Mouse (Mus musculus): ENCODE measurements at regions not wholly inside any gene's neighbourhood (a gene's known extent, or its start where the extent isn't known, plus 50 kb on each side); places are given as distances from the start of the nearest gene placed in this dataset.
"Not testable (repeated sequence)": the region's sequence is repeated elsewhere in the genome, so short reads cannot be mapped to it uniquely, and the experiment has no call there.

DNA sequence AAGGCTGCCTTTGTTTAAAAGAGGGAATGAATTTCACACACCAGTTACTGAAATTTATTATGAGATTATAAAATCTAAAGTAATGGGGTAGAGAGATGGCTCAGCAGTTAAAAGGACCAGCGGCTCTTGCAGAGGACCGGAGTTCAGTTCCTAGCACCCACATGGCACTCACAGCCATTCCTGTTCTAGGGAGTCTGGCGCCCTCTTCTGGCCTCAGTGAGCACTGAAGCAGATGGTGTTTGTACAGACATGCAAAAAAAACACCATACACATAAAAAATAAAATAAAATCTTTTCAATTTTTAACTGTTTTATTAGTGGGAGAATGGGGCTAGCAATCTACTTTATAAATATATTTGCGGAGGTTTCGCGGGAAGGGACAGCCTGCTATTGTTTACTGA, 112.3 kb upstream of the Supt20 start:
- whole genome bisulfite sequencing = 91% methylated on average over 6 of the region's 6 CpGs
- Histone ChIP-seq H3K4me1 (no peaks in the 10 kb centered on the region), H3K4me3 (no peak overlapping the region), H3K27ac (no peak overlapping the region), H3K9ac (no peak overlapping the region), H3K36me3 (no peaks in the 10 kb centered on the region), H3K4me2 (replicated peaks) (no peak overlapping the region), H3K9me3 (no peaks in the 10 kb centered on the region), H3K27me3 (no peaks in the 10 kb centered on the region)
- ATAC-seq (ENCODE audit: insufficient number of reproducible peaks, insufficient read depth, low FRiP score, low TSS enrichment) = no peak

DNA sequence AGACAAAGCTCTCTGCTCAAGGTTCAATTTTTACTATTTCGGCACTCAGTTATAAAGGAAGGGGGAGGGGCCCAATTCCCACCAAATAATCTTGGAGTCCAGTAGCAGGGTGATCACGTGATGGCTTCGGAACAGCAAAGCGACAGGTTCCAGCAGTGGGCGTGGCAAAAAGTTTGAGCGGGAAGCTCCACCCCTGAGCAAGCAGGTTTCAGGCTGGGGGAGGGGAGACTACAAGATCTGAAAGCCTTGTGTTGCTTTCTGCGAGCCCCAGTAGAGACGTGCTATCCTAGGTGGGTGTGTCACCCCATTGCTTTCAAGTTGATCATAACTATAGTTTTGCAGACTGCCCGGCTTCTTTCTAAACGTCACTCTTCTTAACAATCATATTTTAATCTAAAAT, 106.8 kb upstream of the Supt20 start:
- H3K36me3 ChIP-seq; ATAC-seq (ENCODE audit: insufficient number of reproducible peaks, insufficient read depth, low FRiP score, low TSS enrichment); H3K27me3 ChIP-seq; H3K4me2 ChIP-seq (replicated peaks); H3K9me3 ChIP-seq; H3K27ac ChIP-seq; H3K9ac ChIP-seq; H3K4me3 ChIP-seq: not testable (repeated sequence)
- peaks cover 11% of the 10 kb centered on the region for H3K4me1 ChIP-seq
- 85% methylated on average over 10 of the region's 10 CpGs for WGBS

DNA sequence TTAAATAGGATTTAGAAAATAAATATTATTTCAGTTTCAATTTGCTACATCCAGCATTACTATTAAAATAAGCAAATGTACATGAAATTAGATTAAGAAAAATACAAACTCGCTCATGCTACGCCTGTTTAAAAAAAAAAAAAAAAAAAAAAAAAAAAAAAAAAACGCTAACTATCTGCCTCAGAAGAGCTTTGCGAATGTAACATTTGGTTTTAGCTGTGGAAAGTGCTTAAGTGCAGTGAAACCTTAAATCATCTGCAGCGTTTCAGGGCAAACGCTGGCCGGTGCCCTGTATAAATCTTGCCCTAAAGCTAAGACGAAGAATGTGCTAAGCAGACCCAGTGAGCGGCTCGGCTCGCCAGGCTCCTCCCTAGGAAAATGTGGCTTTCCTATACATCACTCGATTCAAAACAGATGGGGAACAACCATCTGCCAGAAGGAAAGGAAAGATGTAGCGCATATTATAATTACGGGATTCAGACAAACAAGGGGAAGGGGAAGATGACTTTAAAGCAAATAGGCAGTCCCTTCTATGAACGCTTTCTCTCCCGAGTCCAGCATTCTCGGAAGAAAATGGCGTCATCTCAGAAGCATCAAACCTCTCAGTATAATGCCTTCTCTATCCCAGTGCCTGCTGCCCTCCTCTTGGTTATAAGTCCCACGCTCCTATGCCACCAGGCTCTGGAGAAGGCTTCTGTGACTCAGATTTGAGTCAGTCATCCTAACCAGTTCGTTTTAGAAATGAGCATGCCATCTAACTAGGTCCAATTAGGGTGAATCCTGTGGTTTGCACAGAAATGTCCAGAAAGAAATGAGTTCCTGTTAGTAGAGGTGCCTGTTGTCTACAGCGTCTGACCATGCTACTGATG, 105.2 kb upstream of the Supt20 start:
- Histone ChIP-seq H3K27me3 (no peaks in the 10 kb centered on the region), H3K4me1 (peaks cover 14% of the 10 kb centered on the region), H3K4me3 (no peak overlapping the region), H3K9me3 (no peaks in the 10 kb centered on the region), H3K9ac (no peak overlapping the region), H3K4me2 (replicated peaks) (peak overlapping the region; percentile 27), H3K27ac (peak overlapping the region; percentile 80), H3K36me3 (no peaks in the 10 kb centered on the region)
- no peak; the same call in 1 of the 2 replicates for ATAC-seq (ENCODE audit: insufficient number of reproducible peaks, insufficient read depth, low FRiP score, low TSS enrichment)
- WGBS = 32% methylated on average over 21 of the region's 21 CpGs

DNA sequence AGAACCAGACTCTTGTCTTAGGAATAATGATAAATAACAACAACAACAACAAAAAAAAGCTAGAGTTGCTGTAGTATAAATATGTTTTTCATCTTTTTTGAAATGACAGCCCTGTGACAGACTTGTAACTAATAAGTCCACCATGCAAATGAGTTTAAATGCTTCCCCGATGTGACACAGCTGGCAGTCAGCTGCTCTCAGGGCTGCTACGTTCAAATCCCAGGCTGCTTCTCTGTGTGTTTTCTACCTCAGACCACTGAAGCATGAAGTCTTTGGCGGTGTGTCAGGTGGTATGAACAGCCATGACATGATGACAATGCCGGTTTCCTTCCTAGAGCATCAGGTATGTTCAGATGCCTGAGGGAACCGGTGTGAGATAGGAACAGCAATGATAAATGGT, 104.4 kb upstream of the Supt20 start:
- Histone ChIP-seq H3K4me2 (replicated peaks) (no peak overlapping the region), H3K27ac (peak overlapping the region; percentile 80; the same call in 1 of the 2 replicates), H3K9ac (no peak overlapping the region), H3K9me3 (no peaks in the 10 kb centered on the region), H3K27me3 (no peaks in the 10 kb centered on the region), H3K4me3 (no peak overlapping the region), H3K4me1 (peaks cover 14% of the 10 kb centered on the region), H3K36me3 (no peaks in the 10 kb centered on the region)
- ATAC-seq (ENCODE audit: insufficient number of reproducible peaks, insufficient read depth, low FRiP score, low TSS enrichment) = no peak
- 52% methylated on average over 5 of the region's 5 CpGs for WGBS

DNA sequence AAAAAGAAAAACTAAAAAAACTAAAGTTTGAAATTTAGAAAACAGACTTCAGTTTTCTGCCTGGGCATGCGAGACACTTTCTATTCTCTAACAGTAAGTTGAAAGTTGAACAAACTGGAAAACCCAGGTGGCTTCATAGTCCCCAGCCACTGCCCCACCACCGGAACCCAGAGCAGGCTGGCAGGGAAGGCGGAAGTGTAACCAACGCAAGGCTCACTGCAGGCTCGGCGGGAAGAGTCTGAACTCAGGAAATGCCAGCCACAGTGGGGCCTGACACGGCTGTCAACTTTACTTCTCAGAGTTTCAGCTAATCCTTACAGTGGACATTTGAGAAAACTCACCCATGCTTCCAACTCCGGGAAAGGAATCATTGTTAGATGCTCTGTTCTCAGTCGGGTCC, 102.6 kb upstream of the Supt20 start:
- Histone ChIP-seq H3K4me3 (no peak overlapping the region), H3K36me3 (no peaks in the 10 kb centered on the region), H3K9me3 (no peaks in the 10 kb centered on the region), H3K9ac (no peak overlapping the region), H3K4me1 (peaks cover 14% of the 10 kb centered on the region), H3K27me3 (no peaks in the 10 kb centered on the region), H3K4me2 (replicated peaks) (no peak overlapping the region), H3K27ac (no peak overlapping the region)
- no peak for ATAC-seq (ENCODE audit: insufficient number of reproducible peaks, insufficient read depth, low FRiP score, low TSS enrichment)
- WGBS = 57% methylated on average over 9 of the region's 9 CpGs

DNA sequence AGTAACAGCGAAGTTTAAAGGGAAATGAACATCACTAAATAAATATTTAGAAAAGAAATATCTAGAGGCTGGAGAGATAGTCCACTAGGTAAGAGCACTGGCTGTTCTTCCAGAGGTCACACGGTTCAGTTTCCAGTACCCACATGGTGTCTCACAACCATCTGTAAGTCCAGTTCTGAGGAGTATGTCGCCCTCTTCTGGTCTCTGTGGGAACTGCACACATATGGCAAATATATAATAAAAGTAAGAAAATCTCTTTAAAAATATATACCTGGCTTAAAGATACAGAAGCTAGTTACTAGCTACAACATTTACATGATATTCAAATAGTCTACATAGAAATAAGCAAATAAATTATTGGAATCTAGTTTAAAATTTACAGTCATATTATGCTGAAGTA, 101.4 kb upstream of the Supt20 start:
- WGBS = 68% methylated on average over 3 of the region's 3 CpGs
- Histone ChIP-seq H3K27ac (no peak overlapping the region), H3K9ac (no peak overlapping the region), H3K4me3 (no peak overlapping the region), H3K36me3 (no peaks in the 10 kb centered on the region), H3K9me3 (no peaks in the 10 kb centered on the region), H3K4me1 (peaks cover 14% of the 10 kb centered on the region), H3K27me3 (no peaks in the 10 kb centered on the region), H3K4me2 (replicated peaks) (no peak overlapping the region)
- ATAC-seq (ENCODE audit: insufficient number of reproducible peaks, insufficient read depth, low FRiP score, low TSS enrichment) = no peak

DNA sequence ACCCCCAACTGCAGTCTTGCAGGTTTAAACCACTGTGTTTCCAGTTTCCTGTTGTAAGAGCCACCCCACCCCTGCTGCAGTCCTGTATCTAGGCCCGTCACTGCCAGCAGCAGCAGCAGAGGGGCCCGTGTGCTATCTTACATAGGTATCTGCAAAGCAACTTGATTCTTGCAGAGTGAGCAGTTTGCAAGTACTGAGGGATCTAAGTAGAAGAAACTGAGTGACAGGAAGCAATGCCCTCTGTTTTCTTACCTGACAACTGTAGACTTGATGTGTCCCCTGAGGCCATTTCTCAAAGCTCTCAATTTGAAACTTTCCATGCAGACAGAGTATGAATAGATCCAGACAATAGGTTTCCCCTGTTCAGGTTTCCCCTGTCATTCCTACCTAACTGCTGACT, 100.5 kb upstream of the Supt20 start:
- H3K27me3 ChIP-seq = no peaks in the 10 kb centered on the region
- H3K4me1 ChIP-seq = peaks cover 8% of the 10 kb centered on the region
- H3K36me3 ChIP-seq = no peaks in the 10 kb centered on the region
- H3K9ac ChIP-seq = no peak overlapping the region
- no peak overlapping the region for H3K4me2 ChIP-seq (replicated peaks)
- no peak for ATAC-seq (ENCODE audit: insufficient number of reproducible peaks, insufficient read depth, low FRiP score, low TSS enrichment)
- WGBS = 41% methylated on average over 2 of the region's 2 CpGs
- H3K27ac ChIP-seq = peak overlapping the region; percentile 50; the same call in 1 of the 2 replicates
- H3K9me3 ChIP-seq = no peaks in the 10 kb centered on the region
- no peak overlapping the region for H3K4me3 ChIP-seq

DNA sequence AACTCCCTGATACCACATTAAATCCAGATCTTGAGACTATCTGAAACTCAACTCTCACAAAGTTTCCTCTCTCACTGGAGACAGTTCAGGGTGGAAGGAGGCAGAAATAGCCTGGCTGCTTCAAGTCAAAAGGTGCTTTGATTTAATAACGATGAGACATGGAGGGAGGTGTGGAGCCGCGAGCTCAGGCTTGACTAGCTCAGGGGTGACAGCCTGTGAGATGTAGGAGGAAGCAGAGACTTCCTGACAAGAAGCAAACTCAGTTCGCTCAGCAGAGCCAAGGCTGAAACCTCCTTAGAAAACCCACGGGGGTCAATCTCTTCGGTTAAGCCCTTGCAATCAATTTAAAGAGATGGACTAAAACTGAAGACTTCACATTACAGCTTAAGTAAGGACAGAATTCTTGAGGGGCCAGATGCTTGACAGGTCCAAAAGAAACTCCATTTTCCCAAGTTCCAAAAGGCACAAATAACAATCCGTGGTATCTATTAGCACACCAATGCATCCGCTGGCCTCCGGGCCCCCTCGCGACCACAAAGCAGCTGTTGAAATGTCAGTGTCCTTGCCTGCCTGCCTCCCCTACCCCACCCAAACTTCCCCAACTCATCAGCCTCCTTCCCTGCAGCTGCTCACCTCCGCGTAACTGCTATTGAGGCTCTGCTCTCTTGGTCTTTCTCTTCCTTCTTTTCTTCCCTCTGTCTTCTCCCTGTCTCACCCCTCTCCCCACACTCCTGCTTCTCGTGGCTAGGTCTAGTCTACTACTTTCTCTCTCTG, 99.8 kb upstream of the Supt20 start:
- no peaks in the 10 kb centered on the region for H3K27me3 ChIP-seq
- no peak overlapping the region for H3K4me3 ChIP-seq
- ATAC-seq (ENCODE audit: insufficient number of reproducible peaks, insufficient read depth, low FRiP score, low TSS enrichment) = no peak
- no peaks in the 10 kb centered on the region for H3K9me3 ChIP-seq
- H3K27ac ChIP-seq = peak overlapping the region; percentile 50; the same call in 1 of the 2 replicates
- 66% methylated on average over 14 of the region's 14 CpGs for WGBS
- H3K36me3 ChIP-seq = no peaks in the 10 kb centered on the region
- no peak overlapping the region for H3K9ac ChIP-seq
- peaks cover 8% of the 10 kb centered on the region for H3K4me1 ChIP-seq
- no peak overlapping the region for H3K4me2 ChIP-seq (replicated peaks)

DNA sequence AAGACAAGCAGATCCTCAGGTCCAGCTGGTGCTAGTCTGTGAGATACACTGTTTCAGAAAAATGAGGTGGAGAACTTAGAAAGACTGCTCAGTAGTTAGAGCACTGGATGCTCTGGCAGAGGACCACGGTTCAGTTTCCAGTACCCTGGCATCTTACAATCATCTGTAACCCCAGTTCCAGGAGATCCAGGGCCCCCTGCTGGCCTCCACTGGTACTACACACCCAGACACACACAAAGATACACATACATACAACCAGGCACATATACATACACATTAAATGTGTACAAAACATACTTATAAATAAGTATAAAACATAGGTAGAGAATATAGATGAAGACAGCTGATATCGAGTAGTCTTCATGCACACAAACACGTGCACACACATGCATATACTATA, 97.4 kb upstream of the Supt20 start:
- ATAC-seq (ENCODE audit: insufficient number of reproducible peaks, insufficient read depth, low FRiP score, low TSS enrichment) = no peak
- Histone ChIP-seq H3K4me3 (no peak overlapping the region), H3K9me3 (no peaks in the 10 kb centered on the region), H3K36me3 (no peaks in the 10 kb centered on the region), H3K27me3 (no peaks in the 10 kb centered on the region), H3K4me2 (replicated peaks) (no peak overlapping the region), H3K9ac (no peak overlapping the region), H3K27ac (no peak overlapping the region), H3K4me1 (peaks cover 3% of the 10 kb centered on the region; the same call in 1 of the 2 replicates)
- 90% methylated on average over 3 of the region's 3 CpGs for WGBS

DNA sequence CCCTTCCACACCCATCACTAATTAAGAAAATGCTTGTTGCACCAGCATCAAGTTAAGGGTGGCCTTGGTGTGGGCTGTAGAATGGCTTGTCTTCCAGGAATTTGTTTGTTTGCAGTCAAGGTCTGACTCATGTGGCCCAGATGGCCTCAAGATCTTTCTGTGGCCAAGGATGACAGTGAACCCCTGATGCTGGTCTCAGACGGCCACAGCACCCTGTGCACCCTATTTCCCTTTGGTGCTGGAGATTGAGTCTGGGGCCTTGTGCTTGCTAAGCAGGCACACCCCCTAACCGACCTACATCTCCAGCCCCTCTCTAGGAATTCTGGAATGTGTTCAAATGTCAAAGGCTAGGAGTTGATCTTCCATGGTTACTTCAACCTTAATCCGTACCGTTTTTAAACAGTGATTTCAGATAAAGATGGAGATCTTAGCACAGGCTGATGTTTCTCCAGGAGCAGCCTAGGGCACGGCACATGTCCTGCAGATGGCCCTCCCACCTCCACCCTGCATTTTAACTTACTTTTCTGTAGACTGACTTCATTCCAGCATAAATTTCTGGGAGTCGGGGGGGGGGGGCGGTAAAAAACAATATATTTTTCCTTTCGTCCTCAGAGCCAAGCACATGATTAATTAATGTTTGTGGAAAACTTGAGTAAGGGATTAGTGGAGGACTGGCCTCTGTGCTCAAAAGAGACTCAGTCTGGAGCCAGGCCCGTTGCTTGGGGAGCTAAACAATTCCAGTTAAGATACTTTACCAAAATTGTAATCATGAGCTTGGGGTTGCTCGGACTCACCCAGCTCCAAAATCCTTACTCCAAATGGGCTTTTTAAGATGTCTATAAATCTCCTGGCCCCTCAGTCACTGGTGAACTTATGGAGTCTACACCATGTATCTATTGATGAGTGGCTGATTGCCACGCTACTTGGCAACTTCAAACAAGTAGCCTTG, 95.0 kb upstream of the Supt20 start:
- 82% methylated on average over 11 of the region's 11 CpGs for WGBS
- no peaks in the 10 kb centered on the region for H3K27me3 ChIP-seq
- H3K4me1 ChIP-seq = no peaks in the 10 kb centered on the region
- no peak overlapping the region for H3K4me2 ChIP-seq (replicated peaks)
- H3K36me3 ChIP-seq = no peaks in the 10 kb centered on the region
- no peak for ATAC-seq (ENCODE audit: insufficient number of reproducible peaks, insufficient read depth, low FRiP score, low TSS enrichment)
- H3K27ac ChIP-seq = no peak overlapping the region
- no peaks in the 10 kb centered on the region for H3K9me3 ChIP-seq
- H3K4me3 ChIP-seq = no peak overlapping the region
- no peak overlapping the region for H3K9ac ChIP-seq

DNA sequence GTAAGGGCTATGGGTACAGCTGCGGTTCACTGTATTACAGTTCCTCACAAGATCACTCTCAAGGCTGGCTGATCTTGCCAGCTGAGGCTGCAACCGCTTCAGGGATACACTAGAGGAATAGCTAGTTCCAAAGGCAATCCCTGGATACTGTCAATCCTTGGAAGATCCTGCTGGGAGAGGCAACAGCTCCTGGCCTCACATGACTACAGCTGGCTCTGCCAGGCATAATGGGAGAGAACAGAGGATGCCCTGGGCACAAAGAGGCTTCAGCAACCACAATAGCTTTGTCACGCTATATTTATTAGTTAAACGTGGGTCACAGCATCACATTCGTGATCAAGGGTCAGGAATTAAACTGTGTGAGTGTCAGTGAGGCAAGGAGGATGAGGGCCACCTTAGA, 94.3 kb upstream of the Supt20 start:
- Histone ChIP-seq H3K4me2 (replicated peaks) (no peak overlapping the region), H3K9me3 (no peaks in the 10 kb centered on the region), H3K27ac (no peak overlapping the region), H3K9ac (no peak overlapping the region), H3K36me3 (no peaks in the 10 kb centered on the region), H3K4me1 (no peaks in the 10 kb centered on the region), H3K4me3 (no peak overlapping the region), H3K27me3 (no peaks in the 10 kb centered on the region)
- WGBS = 76% methylated on average over 5 of the region's 5 CpGs
- ATAC-seq (ENCODE audit: insufficient number of reproducible peaks, insufficient read depth, low FRiP score, low TSS enrichment) = no peak
